Mouse (Mus musculus): ENCODE data around the gene 2610001J05Rik.
A peak's percentile ranks its signal among the peaks of the same experiment; 100 is the strongest.
"Not testable (repeated sequence)": the region's sequence is repeated elsewhere in the genome, so short reads cannot be mapped to it uniquely, and the experiment has no call there.

Gene 2610001J05Rik

GRCm38 (mm10) chr6:13870919-13871624, at the start of gene 2610001J05Rik:
Gene 2610001J05Rik, minus strand, starts transcription at chr6:13871518.
- peak; percentile 92 for DNase-seq (ENCODE audit: low spot score)

- no peak for DNase-seq (ENCODE audit: low spot score)
Measured at GRCm38 (mm10) chr6:13909762-13910537, 38.6 kb upstream of the 2610001J05Rik start.

- DNase-seq (ENCODE audit: low spot score), result no peak
Measured at GRCm38 (mm10) chr6:13902941-13903627, 31.8 kb upstream of the 2610001J05Rik start.

GRCm38 (mm10) chr6:13884877-13885592, 13.7 kb upstream of the 2610001J05Rik start:
- DNase-seq (ENCODE audit: low spot score), result no peak

- DNase-seq (ENCODE audit: low spot score), result no peak
Measured at GRCm38 (mm10) chr6:13882919-13883318, 11.6 kb upstream of the 2610001J05Rik start.

GRCm38 (mm10) chr6:13873959-13874358, 2.6 kb upstream of the 2610001J05Rik start:
- DNase-seq (ENCODE audit: low spot score), result no peak

GRCm38 (mm10) chr6:13872076-13872475, 758 bp upstream of the 2610001J05Rik start:
- DNase-seq (ENCODE audit: low spot score), result peak; percentile 6

- DNase-seq (ENCODE audit: low spot score), result no peak
Measured at GRCm38 (mm10) chr6:13871625-13871958, 274 bp upstream of the 2610001J05Rik start.

- DNase-seq (ENCODE audit: low spot score), result no peak
Measured at GRCm38 (mm10) chr6:13870289-13870741, 1.0 kb downstream of the 2610001J05Rik start.

- no peak for DNase-seq (ENCODE audit: low spot score)
Measured at GRCm38 (mm10) chr6:13860596-13860995, 10.7 kb downstream of the 2610001J05Rik start.

- no peak for DNase-seq (ENCODE audit: low spot score)
Measured at GRCm38 (mm10) chr6:13859877-13860585, 11.3 kb downstream of the 2610001J05Rik start.

GRCm38 (mm10) chr6:13854230-13854629, 17.1 kb downstream of the 2610001J05Rik start:
- no peak for DNase-seq (ENCODE audit: low spot score)

- no peak for DNase-seq (ENCODE audit: low spot score)
Measured at GRCm38 (mm10) chr6:13853244-13853643, 18.1 kb downstream of the 2610001J05Rik start.

- not testable (repeated sequence) for DNase-seq (ENCODE audit: low spot score)
Measured at GRCm38 (mm10) chr6:13846031-13846430, 25.3 kb downstream of the 2610001J05Rik start.

GRCm38 (mm10) chr6:13839345-13840054, 31.8 kb downstream of the 2610001J05Rik start, which contains the start of gene Gpr85:
Gene Gpr85, minus strand, starts transcription at chr6:13839942.
- no peak for DNase-seq (ENCODE audit: low spot score)

GRCm38 (mm10) chr6:13838677-13839344, 32.5 kb downstream of the 2610001J05Rik start:
- DNase-seq (ENCODE audit: low spot score), result peak; percentile 63

GRCm38 (mm10) chr6:13837916-13838676, 33.2 kb downstream of the 2610001J05Rik start:
- no peak for DNase-seq (ENCODE audit: low spot score)

- no peak for DNase-seq (ENCODE audit: low spot score)
Measured at GRCm38 (mm10) chr6:13836967-13837570, 34.2 kb downstream of the 2610001J05Rik start.

All from urinary bladder, postnatal 14 days (tissue).